Mouse (Mus musculus) ovary, adult 18-20 months (tissue): ENCODE measurements around the gene Rnf215.
"Not testable (repeated sequence)": the region's sequence is repeated elsewhere in the genome, so short reads cannot be mapped to it uniquely, and the experiment has no call there.

Experiments
- DNase-seq: peaks from one replicate; pipeline ENCODE4 v3.0.0; 2022; ENCODE audit warnings: low spot score, mixed read lengths

Rnf215 gene

DNA sequence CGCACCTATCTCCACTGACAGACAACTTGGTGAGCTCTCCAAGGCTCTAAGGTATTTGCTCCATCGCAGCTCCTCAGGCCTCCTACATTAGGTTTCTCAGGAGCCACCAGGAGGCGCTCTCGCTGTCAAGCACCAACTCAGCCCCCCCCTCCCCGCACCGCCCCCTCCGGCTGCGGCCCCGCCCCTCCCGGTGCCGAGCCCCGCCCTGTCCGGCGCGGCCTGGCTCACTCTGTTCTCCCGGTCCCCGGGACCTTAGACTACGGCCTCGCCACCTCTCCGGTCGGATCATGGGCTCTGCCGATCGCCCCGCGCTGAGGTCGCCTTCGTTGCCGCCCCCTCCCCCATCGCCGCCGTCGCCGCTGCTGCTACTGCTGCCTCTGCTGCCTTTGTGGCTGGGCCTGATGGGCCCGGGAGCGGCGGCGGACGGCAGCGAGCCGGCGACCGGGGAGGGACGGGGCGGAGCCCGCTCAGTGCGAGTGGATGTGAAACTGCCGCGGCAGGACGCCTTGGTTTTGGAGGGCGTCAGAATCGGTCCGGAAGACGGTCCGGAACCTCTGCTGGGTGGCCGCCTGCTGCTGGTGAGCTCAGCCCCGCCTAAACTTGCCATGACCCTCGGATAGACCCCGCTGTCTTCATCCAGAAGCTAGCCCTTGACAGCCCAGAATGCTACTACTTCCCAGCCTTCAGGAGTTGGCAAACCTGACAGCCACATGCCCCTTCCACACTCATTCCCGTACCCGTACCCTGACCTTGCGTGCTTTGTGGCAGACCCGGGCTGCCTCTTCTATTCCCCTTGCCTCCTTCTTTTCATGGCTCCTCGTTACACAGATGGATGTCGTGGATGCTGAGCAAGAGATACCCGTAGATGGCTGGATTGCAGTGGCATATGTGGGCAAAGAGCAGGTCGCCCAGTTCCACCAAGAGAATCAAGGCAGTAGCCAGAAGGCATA, at the start of gene Rnf215:
Gene Rnf215 (plus strand): TSS at position 217 of the 950 bp plus-strand sequence.
- DNase-seq: peak; percentile 69

DNA sequence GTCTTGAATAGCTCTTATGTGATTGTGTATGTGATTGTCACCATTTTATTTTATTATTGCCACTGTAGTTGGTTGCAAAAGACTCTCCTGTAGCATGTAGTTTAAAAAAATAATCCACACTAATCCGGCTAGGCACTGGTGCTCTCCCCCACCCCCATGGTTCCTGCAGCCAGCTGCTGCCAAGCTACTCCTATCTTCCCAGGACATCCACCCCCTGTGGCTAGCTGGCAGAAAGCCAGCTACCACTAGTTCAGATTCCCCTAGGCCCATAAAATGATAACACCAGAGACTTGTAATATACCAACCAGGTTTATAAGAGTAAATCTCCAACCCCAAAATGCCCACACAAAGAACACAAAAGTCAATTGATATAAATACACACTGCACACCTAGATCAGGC, 48.8 kb upstream of the Rnf215 start:
- DNase-seq: no peak

DNA sequence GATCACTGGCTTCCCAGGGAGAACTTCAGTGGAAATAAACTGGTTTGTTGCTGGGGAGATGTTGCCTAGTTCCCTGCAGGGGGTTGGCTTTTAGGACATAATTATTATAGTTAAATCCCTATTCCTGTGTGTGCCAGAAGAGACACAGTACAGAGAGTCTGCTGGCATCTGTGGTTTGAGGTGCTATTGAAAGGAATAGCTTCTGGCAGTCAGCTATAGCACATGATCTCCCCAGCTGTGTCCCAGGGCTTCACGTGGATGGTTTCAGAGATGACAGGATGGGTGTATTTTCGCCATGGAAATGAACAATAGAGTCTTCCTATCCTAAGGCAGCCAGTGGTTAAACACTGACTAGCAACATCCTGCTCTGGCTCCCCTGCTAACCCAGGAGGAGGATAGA, 47.7 kb upstream of the Rnf215 start:
- no peak for DNase-seq

DNA sequence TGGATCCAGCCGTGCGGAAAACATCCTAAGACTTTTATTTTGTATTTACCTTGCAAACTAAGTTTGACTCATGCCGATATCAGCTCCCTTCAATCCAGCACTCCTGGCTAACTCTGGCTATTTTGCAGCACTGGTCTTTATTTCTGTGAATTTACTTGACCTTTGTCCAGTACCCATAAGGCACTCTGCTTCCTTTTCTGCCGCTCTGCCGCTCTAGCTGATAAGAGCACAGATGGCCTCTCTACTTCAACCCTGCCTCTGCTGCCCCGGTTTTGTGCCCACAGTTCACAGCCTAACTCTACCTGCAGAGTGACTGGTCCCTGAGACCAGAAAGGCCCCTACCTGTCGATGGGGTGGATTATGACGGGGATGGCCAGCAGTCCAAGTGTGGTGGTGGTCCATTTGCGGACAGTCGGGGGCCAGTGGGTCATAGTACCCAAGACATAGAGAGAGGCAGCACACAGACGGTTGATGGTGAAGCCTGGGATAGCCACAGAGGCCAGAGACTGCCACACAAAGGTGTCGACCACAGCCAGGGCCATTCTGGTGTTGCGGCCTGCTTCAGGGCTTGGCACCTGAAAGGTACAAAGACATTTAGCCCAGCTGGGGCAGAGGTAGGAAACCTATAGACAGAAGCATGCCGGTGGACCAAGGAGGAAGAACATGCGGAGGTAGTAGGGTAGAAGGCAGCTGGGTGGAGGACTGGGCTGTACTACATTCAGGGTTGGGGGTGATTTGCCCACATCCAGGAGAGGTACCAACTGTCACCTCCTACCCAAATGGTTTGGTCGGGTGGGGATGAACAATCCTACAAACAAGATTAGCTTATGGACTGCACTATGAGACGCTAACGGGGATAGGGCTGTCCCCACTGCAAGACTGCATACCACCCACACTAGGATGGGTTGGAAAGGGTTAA, 41.3 kb upstream of the Rnf215 start:
- DNase-seq: no peak

DNA sequence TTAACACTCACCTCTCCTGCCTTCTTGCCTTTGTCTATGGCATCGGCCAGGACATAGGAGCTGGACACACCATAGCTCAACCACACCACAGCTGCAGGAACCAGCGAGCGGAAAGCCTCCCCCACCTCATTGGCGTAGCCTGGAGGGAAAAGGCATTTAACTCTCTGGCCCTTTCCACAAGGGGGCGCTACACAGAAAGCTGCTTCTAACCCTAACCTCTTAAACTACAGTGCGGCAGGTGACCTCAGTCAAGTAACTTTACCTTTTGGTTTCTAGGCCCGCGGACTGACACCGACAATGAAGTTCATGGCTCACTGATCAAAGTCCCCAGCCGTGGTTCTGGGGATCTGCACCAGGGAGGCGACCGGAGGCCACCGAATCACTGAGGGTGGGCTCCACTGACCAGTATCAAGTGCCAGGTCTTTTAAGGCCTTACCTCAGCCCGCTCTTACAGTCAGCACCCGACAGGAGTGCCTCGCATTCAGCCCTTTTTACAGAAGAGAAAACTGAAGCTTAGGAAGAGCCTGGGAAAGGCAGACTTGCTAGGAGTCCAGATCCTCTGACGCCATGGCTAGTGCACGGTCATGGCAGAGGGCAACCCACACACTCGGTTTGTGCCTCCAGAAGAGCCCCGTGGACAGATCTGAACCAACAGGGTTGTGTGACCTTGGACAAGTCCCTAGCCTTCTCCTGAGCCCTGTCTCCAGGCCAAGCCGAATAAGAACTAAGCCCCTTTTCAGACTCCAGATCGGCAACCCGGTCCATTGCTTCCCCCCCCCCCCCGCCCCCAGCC, 40.4 kb upstream of the Rnf215 start:
- DNase-seq: peak; percentile 24

DNA sequence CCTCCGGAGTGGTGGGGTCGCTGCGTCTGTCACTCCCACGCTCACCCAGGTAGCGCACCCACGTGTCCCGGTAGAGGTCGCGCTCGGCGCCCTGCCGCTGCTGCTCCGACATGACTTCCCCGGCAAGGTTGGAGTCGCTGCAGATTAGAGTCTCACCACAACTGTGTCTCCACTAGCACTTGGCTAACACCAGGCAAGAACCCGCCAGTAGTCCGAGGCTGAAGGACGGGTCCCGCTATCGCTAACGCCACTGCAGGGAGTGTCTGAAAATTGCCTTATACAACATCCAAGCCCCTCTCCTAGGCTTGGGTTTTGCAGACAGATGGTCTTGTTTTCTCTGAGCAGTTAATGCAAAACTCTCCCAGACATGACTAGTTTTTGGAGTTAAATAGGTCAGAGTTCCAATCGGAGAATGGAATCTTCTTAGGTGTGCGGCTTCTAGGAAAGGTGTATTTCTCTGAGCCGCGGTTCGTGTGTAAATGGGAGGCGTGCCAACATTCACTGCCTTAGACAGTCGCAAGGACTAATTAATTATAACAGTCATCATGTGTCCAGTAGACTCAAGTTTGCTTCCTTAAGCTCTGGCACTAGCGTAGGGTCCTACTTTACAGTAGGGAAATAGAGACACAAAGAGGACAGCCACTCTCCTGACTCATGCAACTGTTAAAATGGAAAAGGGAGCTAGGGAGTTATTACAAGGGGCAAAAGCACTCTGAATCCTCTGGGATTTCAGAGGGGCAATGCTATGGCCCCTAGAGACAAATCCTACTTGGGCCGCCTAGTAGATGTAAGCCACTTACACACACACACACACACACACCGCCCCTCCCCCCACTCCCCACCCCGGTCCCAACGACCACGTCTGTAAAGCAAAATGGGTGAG, 39.6 kb upstream of the Rnf215 start, which contains the start of gene Mtfp1:
Gene Mtfp1 (minus strand): TSS at position 275 of the 883 bp plus-strand sequence.
- peak; percentile 70 for DNase-seq

DNA sequence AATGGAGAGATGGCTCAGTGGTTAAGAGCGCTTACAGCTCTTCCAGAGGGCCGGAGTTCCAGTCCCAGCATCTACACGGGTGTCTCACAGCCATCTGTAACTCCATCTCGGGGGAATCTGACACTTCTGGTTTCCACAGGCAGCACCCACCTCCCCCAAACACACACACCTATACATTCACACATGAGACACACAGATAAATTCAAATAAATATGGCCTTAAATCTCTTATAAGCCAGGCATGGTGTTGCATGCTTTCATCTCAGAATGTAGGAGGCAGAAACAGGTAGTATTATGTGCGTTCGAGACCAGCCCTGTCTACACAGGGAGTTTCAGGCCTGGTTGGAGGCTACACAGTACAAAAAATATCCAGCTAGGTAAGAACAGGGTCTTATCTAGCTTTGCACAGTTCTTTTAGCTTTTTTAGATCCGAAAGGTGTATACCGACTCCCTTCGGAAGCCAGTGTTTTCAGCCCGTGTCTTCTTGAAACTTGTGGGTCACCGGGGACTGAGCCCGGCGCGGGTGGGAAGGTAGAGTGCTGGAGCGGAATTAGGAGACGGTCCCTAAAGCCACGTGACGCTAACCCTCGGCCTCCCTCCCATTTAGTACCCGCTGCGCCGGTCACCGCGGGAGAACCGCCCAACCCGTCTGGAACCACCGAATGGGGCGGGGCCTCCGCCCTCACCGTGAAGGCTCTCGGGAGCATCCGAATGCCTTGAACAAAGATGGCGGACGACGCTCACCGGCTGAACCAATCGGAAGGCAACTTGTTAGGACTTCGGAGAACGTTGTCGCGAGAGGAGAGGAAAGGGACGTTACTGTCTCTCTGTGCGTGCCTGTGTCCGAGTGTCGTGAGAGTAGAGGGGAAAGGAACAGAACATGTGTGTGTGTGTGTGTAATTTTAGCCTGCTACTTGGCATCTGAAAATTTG, 38.7 kb upstream of the Rnf215 start:
- DNase-seq: peak; percentile 99

DNA sequence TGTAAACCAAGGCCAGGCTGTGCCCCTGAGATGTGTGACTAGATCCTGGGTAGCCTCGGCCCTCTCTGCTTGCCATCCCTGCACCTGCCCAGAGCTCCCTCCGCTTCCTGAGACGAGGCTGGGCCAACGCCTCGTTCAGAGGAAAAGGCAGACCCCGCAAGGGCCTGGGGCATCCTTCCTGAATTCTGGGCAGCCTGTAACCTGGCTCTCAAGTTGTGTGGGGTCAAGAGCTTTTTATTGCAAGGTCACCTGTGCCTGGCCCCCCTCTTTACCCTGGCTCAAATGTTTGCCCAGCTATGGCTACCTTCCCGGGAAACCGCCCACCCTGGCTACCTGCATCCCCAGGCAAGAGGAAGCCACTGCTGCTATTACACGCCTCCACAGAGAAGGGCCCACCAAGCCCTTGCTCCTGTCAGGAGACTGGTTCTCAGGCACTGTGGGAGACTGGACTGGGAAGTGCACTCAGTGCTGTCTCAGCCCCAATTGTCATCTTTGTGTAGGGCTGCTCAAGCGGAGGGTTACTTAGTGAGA, 37.8 kb upstream of the Rnf215 start:
- DNase-seq: no peak

DNA sequence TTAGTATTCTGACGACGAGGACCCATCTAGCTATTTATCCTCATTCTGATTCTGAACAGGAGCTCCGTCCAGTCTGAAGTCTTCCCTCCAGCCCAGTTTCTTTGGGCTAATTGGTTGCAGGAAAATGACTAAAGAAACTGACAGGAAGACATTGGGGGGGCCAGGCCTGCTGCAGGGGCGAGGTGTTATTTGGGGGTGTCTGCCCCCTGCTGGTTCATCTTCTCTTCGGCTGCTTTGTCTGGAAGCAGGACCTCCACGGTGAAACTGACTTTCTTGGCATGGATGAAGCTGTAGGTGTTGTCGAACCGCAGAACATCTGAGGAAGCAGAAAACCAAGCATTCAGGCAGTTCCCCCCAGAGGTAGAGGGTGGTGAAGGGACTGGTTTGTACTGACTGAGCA, 36.9 kb upstream of the Rnf215 start:
- no peak for DNase-seq

DNA sequence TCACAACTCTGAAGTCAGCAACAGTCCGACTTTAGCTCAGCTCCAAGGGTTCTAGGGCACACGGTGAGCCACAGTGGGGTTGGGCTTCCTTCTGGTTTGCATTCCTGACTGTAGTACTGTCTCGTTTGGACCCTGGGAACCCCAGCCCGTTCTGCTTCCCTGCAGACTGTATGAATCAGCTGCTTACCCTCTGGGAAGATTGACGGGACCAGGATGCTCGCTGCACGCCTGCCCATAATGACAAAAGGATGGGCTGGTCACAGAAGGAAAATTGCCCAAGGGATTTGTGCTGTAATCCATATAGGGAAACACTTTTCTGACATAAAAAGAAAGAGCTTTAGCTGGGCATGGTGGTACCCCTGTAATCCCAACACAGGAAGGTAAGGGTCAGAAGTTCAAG, 36.2 kb upstream of the Rnf215 start:
- DNase-seq: no peak

DNA sequence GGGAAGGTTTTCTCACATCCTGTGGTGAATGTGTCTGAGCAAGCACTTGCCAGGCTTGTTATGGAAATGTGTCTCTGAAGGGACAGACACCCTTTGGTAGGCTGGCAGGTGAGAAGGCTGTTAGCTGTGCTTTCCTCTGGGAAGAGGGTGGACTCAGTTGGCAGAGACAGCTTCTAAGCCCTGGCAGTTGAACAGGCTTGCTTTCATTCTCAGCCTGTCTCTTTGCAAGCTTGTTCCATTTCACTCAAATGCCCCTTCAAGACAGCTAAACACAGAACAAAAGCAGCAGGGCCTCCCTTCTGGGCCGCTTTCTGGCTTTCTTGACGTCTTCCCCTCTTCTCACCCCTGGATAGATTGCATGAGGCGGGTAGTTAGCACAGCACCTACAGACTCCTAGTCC, 35.6 kb upstream of the Rnf215 start:
- DNase-seq: no peak

DNA sequence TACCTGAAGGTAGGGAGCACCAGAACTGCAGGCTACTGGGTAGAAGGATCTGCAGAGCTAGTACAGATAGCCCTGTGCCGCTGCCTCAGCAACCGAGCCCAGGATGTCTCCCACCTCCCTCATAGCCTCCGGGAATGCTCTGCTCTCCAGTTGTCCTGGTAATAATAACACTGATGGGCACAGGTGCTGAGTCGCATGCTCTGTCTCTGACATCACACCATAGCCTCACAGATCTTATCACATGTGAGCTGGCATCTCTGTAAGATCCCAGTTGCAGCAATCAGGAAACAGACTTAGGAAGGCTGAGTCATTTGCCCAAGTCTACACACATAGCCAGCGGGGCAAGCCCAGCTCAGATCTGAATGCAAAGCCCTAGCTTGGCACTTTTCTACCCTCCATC, 33.2 kb upstream of the Rnf215 start:
- DNase-seq: no peak

DNA sequence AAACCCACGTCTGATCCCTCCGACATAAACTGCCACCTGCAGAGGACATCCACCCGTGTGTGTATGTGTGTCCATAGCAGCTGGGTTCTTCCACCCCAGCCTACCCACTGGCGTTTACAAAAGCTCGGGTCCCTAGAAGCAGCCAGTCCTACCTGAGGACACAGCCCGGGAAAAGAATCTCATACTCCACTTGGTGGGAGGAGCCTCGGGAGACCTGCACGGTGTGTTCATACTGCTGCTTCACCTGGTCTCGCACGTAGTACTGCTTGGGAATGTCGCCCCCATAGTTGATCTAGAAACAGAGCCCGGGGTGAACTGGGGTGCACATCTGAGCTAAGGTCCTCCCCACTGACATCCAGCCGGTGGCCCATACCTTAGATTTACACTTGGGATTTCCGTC, 31.5 kb upstream of the Rnf215 start:
- DNase-seq: no peak

DNA sequence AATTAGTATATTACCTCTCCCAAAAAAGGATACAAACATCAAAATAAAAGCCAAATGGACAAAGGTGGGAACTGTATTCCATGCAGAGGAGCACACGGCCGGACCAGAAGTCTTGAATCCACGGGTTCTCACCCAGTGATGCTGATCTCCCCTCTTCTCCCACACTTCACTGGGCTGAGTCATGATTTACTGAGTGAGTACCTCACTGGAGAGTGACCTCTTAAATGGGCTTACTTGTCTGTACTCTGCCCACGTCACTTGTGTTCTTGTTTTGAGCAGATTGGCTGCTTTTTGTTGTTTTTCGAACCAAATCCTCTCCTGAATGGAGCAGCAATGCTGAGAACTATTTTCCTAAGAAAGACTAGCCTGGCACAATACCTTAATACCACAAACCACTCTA, 30.0 kb upstream of the Rnf215 start:
- DNase-seq: no peak

DNA sequence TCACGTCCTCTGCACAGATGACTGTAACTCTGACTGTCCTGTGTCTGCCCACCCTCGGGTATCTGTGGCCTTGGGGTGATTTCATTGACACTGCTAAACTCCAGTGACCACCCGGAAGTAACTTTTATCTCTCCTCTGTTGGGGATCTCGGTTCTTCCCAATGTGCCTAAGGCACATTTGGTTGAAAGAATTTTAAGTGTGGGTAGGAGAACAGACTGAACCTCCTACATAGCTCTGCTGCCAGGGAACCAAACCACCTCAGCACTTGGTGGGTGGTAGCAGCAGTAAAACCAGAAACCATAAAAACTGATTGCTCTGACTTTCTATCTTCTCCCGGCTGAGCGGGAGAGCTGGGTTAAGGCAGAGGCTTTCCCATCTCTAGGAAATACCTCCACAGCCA, 29.6 kb upstream of the Rnf215 start:
- DNase-seq: no peak

DNA sequence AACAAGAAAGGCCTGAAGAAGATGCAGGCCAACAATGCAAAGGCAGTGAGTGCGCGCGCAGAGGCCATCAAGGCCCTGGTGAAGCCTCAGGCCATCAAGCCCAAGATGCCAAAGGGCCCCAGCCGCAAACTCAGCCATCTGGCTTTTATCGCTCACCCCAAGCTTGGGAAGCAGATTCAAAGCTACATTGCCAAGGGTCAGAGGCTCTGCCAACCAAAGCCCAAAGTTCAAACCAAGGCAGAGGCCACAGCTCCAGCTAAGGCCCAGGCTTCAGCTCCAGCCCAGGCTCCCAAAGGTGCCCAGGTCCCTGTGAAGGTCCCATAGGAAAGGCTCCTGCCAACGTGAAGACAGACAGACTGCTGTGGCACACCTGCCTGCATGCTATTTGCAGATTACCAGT, 27.1 kb upstream of the Rnf215 start:
- DNase-seq: not testable (repeated sequence)

DNA sequence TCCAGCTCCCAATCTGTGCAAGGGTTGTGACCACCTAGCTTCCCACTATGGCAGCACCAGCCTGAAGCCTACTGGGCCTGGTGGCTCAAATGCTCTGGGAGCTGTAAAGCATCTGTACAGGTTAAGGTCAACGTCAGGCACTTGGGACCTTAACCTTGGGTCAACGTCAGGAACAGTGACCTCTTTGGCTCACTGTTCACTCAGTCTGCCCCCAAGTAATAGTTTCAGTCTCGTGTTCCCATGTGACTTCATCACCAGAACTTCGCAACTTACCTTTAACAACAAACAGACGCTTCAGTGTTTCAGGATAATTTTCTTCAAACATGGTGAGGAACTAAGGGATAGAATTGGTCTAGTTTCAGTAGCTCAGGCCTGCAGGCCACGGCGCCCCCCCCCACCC, 26.3 kb upstream of the Rnf215 start:
- no peak for DNase-seq

DNA sequence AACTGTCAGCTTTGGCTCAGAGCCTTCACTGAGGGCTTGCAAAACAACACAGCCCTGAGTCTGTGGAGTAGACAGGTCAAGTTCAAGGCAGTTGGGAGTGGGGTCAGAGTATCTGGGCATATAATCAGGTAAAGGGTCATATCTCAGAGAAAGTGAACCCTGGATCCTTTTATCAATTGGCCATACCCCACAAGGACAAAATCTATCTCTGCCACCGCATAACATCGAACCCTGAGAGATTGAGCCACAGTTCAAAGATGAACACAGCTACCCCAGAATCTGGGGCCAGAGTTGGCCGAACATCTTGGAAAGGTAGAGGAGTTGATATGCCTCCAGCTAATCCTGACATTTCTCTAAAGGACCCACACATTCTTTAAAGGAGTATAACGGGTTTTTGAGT, 23.0 kb upstream of the Rnf215 start:
- no peak for DNase-seq

DNA sequence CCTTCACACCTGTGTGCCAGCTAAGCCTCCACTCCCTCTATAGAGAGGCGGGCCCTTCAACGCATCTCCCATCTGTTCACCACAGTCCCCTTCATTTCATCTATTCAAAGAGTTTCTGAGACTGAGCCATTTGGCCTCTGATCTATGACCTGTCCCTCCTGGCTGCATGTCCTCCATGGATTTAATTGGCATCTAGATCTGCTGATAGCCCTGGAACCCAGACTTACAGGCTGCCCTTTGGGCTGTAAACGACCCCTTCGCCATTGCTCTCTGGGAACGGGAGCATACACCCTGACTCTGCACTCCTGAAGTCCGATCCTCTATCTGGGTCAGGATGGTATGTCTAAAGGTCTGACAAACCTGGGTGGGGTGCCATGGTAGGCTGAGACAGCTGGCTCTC, 22.1 kb upstream of the Rnf215 start:
- no peak for DNase-seq

DNA sequence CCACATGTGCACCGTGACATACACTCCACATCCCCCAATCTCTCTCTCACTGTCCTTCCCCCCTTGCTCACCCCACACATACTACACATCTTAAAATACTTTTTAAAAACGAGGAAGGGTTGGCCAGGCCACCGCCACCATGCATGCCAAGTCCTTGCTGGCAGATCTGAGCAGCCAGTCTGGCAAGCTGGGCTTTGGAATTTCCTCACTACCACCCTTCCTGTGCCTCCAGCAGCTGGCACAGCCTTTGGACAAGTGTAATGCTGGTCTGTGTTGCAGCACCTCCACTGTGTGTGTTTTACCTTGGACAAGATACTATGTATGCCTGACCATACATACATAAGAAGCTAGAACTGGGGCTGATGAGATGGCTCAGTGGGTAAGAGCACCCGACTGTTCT, 21.5 kb upstream of the Rnf215 start:
- DNase-seq: no peak
